Mouse (Mus musculus): ENCODE measurements at regions not wholly inside any gene's neighbourhood (a gene's known extent, or its start where the extent isn't known, plus 50 kb on each side); places are given as distances from the start of the nearest gene placed in this dataset.

DNA sequence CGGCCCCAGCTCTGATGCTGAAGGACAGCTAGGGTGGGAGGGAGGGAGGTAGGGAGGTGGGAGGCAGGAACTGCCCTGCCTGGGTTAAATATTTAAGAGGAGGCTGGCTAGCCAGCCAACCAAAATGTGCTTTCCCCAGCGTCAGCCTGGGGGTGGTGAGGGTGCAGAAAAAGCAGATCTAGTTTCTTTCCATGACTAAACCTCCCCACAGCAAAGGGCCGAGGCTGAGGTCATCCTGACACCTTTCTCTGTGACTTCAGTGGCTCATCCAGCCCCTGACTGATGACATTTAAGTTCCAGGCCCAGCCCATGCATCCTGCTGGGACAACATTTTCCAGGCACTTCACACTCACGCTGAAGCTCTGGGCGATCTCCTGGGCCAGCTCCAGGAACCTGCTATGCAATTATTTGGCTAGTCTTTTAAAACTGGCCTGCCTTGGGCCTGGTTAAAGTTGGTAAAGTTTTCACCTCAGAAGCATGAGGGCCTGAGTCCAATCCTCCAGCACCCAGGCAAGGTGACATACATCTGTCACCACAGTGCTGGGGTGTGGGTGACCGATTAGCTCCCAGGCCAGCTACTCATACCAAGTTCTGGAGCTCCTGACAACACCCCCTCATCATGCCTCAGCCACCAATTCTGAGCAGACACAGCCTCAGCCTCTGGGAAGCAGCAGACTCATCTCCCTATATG is 243.8 kb upstream of the Sulf2 start:
- TF ChIP-seq CTCF (IDR thresholded peaks at IDR 0.05; ENCODE audit: control insufficient read depth, insufficient read depth, insufficient replicate concordance, low read depth, low read length) (no peak), POLR2A (IDR thresholded peaks at IDR 0.05; ENCODE audit: control insufficient read depth, low read depth, low read length) (no peak)
